Mouse (Mus musculus): Measurements from ENCODE around the gene Dppa1. TPM values are rescaled to one million over a fixed set of nuclear protein-coding genes. Genes with fewer than 3 reads are reported as not detected.

The Dppa1 gene
- total and polyA plus RNA-seq, 3 experiments: not detected

DNA sequence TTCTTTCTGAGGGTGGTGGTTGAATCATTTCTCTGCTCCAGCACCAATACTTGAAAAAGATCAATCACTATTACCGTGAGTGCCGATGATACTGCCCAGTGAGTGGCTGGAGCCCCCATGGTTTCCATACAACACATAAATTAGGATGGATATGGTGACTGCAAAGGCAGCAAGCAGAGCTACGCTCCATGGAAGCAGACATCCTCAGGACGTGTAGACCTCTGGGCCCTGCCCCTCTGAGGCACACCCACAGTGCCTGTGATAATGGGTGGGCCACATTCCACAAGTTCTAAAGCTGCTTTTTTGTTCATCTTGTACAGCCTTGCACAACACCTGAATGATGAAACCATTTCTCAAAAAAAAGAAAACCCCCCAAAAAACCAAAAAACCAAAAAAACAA, 68.0 kb downstream of the Dppa1 start:
- no peaks in the 10 kb centered on the region; the same call in 1 of the 2 replicates for H3K9me3 ChIP-seq (replicated peaks; ENCODE audit: insufficient read depth, low read length)
- no peak overlapping the region for H3K27ac ChIP-seq (ENCODE audit: control insufficient read depth, low read depth, low read length)
- DNase-seq (ENCODE audit: low read depth, low spot score): no peak
- H3K4me1 ChIP-seq (ENCODE audit: control insufficient read depth in 1 of 2, insufficient read depth in 2 of 2, low read length in 2 of 2): no peaks in the 10 kb centered on the region
- no peaks in the 10 kb centered on the region for H3K36me3 ChIP-seq (ENCODE audit: control insufficient read depth in 1 of 2, insufficient read depth in 2 of 2, low read length in 2 of 2)
- TF ChIP-seq RAD21 (IDR thresholded peaks at IDR 0.05; ENCODE audit: low read depth, low read length): no peak
- no peak for TF ChIP-seq CHD2 (IDR thresholded peaks at IDR 0.05; ENCODE audit: low read length)
- TF ChIP-seq MXI1 (IDR thresholded peaks at IDR 0.05; ENCODE audit: low read depth, low read length): no peak
- no peak for TF ChIP-seq CTCF (IDR thresholded peaks at IDR 0.05 in 2 of 3, conservative IDR thresholded peaks at IDR 0.05 in 1 of 3; ENCODE audit: control insufficient read depth in 1 of 3, insufficient read depth in 1 of 3, low read depth in 2 of 3, low read length in 3 of 3, poor library complexity in 1 of 3, severe bottlenecking in 1 of 3)
- TF ChIP-seq USF1 (IDR thresholded peaks at IDR 0.05; ENCODE audit: low read depth, low read length): no peak
- no peak for TF ChIP-seq GABPA (IDR thresholded peaks at IDR 0.05; ENCODE audit: low read depth, low read length)
- no peak for TF ChIP-seq TBP (IDR thresholded peaks at IDR 0.05; ENCODE audit: low read depth, low read length)
- no peak for TF ChIP-seq ETS1 (IDR thresholded peaks at IDR 0.05; ENCODE audit: low read depth, low read length)
- TF ChIP-seq EP300 (IDR thresholded peaks at IDR 0.05; ENCODE audit: low read depth in 1 of 2, low read length in 2 of 2): no peak
- TF ChIP-seq POLR2AphosphoS2 (IDR thresholded peaks at IDR 0.05; ENCODE audit: low read length): no peak
- TF ChIP-seq JUND (IDR thresholded peaks at IDR 0.05; ENCODE audit: low read depth, low read length): no peak
- TF ChIP-seq SMC3 (IDR thresholded peaks at IDR 0.05; ENCODE audit: low read depth, low read length): no peak
- TF ChIP-seq SIN3A (IDR thresholded peaks at IDR 0.05; ENCODE audit: low read length): no peak
- no peak for TF ChIP-seq KAT2A (conservative IDR thresholded peaks at IDR 0.05; ENCODE audit: low read depth, low read length)
- no peak for TF ChIP-seq MAX (IDR thresholded peaks at IDR 0.05; ENCODE audit: low read length)
- no peak for TF ChIP-seq MAFK (IDR thresholded peaks at IDR 0.05; ENCODE audit: borderline replicate concordance, low read depth, low read length)
- no peak overlapping the region for H3K4me3 ChIP-seq (ENCODE audit: control insufficient read depth in 1 of 2, insufficient read depth in 1 of 2, low read depth in 2 of 2, low read length in 2 of 2)
- no peak overlapping the region for H3K9ac ChIP-seq (ENCODE audit: control insufficient read depth, low read depth, low read length, poor library complexity, severe bottlenecking)
- 0 out of 4 replicates have a peak, but pooled peaks cover 0 to 2% of the 10 kb centered on the region in 2 experiments for H3K27me3 ChIP-seq (ENCODE audit: control insufficient read depth in 1 of 2, insufficient read depth in 2 of 2, low read length in 2 of 2)
- no peaks in the 10 kb centered on the region for H3K79me2 ChIP-seq (ENCODE audit: control insufficient read depth, insufficient read depth, low read length, poor library complexity)

Other genes starting within 250 kb of the Dppa1 start
- not detected in 2 replicates for gene Itk, start 239.7 kb downstream of the Dppa1 start, total RNA-seq (2012; rRNA removed)
- not detected for gene Itk, start 239.7 kb downstream of the Dppa1 start, polyA plus RNA-seq (2012; ENCODE audit: insufficient read depth in 1 of 2, insufficient read length in 2 of 2, low read depth in 1 of 2, low replicate concordance in 2 of 2, missing spikeins in 1 of 2)
- gene Fam71b, start 232.7 kb downstream of the Dppa1 start, total RNA-seq (2012; rRNA removed): not detected in 2 replicates
- not detected for gene Fam71b, start 232.7 kb downstream of the Dppa1 start, polyA plus RNA-seq (2012; ENCODE audit: insufficient read depth in 1 of 2, insufficient read length in 2 of 2, low read depth in 1 of 2, low replicate concordance in 2 of 2, missing spikeins in 1 of 2)
- 50.6 and 57.8 TPM in 2 replicates for gene Med7, start 192.3 kb downstream of the Dppa1 start, total RNA-seq (2012; rRNA removed)
- 10 to 100 TPM in 1 of 2 experiments, not detected in 1; 56.5 TPM for gene Med7, start 192.3 kb downstream of the Dppa1 start, polyA plus RNA-seq (2012; ENCODE audit: insufficient read depth in 1 of 2, insufficient read length in 2 of 2, low read depth in 1 of 2, low replicate concordance in 2 of 2, missing spikeins in 1 of 2)
- 1.7 and 2.1 TPM in 2 replicates for gene Havcr2, start 174.3 kb downstream of the Dppa1 start, total RNA-seq (2012; rRNA removed)
- gene Havcr2, start 174.3 kb downstream of the Dppa1 start, polyA plus RNA-seq (2012; ENCODE audit: insufficient read depth in 1 of 2, insufficient read length in 2 of 2, low read depth in 1 of 2, low replicate concordance in 2 of 2, missing spikeins in 1 of 2): 1 to 10 TPM in 1 of 2 experiments, not detected in 1; 1.3 TPM
- gene Gm12169, start 105.0 kb downstream of the Dppa1 start, total RNA-seq (2012; rRNA removed): not detected in 2 replicates
- gene Gm12169, start 105.0 kb downstream of the Dppa1 start, polyA plus RNA-seq (2012; ENCODE audit: insufficient read depth in 1 of 2, insufficient read length in 2 of 2, low read depth in 1 of 2, low replicate concordance in 2 of 2, missing spikeins in 1 of 2): not detected
- gene BC053393, start 57.7 kb downstream of the Dppa1 start, total RNA-seq (2012; rRNA removed): not detected in 2 replicates
- gene BC053393, start 57.7 kb downstream of the Dppa1 start, polyA plus RNA-seq (2012; ENCODE audit: insufficient read depth in 1 of 2, insufficient read length in 2 of 2, low read depth in 1 of 2, low replicate concordance in 2 of 2, missing spikeins in 1 of 2): not detected
- gene Timd2, start 77.8 kb upstream of the Dppa1 start, total RNA-seq (2012; rRNA removed): not detected in 2 replicates
- not detected for gene Timd2, start 77.8 kb upstream of the Dppa1 start, polyA plus RNA-seq (2012; ENCODE audit: insufficient read depth in 1 of 2, insufficient read length in 2 of 2, low read depth in 1 of 2, low replicate concordance in 2 of 2, missing spikeins in 1 of 2)
- not detected in 2 replicates for gene Havcr1, start 105.8 kb upstream of the Dppa1 start, total RNA-seq (2012; rRNA removed)
- gene Havcr1, start 105.8 kb upstream of the Dppa1 start, polyA plus RNA-seq (2012; ENCODE audit: insufficient read depth in 1 of 2, insufficient read length in 2 of 2, low read depth in 1 of 2, low replicate concordance in 2 of 2, missing spikeins in 1 of 2): not detected
- gene Timd4, start 181.5 kb upstream of the Dppa1 start, total RNA-seq (2012; rRNA removed): not detected in 2 replicates
- gene Timd4, start 181.5 kb upstream of the Dppa1 start, polyA plus RNA-seq (2012; ENCODE audit: insufficient read depth in 1 of 2, insufficient read length in 2 of 2, low read depth in 1 of 2, low replicate concordance in 2 of 2, missing spikeins in 1 of 2): not detected

Data from MEL (cell line).